Mouse (Mus musculus): Measurements from ENCODE around the gene Acot1. TPM values are rescaled to one million over a fixed set of nuclear protein-coding genes. Genes with fewer than 3 reads are reported as not detected.
"Not testable (repeated sequence)": the region's sequence is repeated elsewhere in the genome, so short reads cannot be mapped to it uniquely, and the experiment has no call there.

Gene Acot1
- polyA plus RNA-seq, 1 experiment from 2014 or later, result 267 TPM

DNA sequence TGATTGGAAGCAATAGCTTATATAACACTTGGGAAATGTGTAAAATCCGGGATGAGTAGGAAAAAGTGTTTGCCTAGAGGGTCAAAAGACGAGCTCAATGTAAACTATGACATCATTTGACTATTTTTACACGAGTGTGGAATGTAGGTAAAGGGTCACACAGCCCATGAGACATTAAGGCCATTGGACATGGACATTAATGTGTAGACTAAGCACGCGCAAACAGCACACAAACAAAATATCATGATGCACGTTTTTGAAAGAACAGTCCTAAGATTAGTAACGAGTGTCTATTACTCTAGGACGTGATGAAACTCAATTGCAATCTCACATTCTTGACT is 22.1 kb upstream of the Acot1 start:
- Histone ChIP-seq H3K4me3 (ENCODE audit: low read depth, low read length) (peak overlapping the region; percentile 61), H3K4me2 (replicated peaks; ENCODE audit: low read depth) (peak overlapping the region; percentile 72), H3K36me3 (ENCODE audit: control insufficient read depth, insufficient read depth) (peaks cover 5% of the 10 kb centered on the region; the same call in 1 of the 2 replicates), H3K27me3 (replicated peaks; ENCODE audit: control insufficient read depth, insufficient read depth, low read length) (no peaks in the 10 kb centered on the region), H3K9ac (ENCODE audit: low read depth, low read length) (peak overlapping the region; percentile 83; the same call in 1 of the 2 replicates), H3K27ac (ENCODE audit: low read depth, low read length) (peak overlapping the region; percentile 97), H3K9me3 (ENCODE audit: control insufficient read depth) (no peaks in the 10 kb centered on the region), H3K4me1 (replicated peaks; ENCODE audit: control insufficient read depth, insufficient read depth, low read length) (no peaks in the 10 kb centered on the region)
- no peak for TF ChIP-seq CTCF (IDR thresholded peaks at IDR 0.05; ENCODE audit: low read depth)
- peak; percentile 57 for ATAC-seq
- 12% methylated on average over 8 of the region's 8 CpGs for WGBS

DNA sequence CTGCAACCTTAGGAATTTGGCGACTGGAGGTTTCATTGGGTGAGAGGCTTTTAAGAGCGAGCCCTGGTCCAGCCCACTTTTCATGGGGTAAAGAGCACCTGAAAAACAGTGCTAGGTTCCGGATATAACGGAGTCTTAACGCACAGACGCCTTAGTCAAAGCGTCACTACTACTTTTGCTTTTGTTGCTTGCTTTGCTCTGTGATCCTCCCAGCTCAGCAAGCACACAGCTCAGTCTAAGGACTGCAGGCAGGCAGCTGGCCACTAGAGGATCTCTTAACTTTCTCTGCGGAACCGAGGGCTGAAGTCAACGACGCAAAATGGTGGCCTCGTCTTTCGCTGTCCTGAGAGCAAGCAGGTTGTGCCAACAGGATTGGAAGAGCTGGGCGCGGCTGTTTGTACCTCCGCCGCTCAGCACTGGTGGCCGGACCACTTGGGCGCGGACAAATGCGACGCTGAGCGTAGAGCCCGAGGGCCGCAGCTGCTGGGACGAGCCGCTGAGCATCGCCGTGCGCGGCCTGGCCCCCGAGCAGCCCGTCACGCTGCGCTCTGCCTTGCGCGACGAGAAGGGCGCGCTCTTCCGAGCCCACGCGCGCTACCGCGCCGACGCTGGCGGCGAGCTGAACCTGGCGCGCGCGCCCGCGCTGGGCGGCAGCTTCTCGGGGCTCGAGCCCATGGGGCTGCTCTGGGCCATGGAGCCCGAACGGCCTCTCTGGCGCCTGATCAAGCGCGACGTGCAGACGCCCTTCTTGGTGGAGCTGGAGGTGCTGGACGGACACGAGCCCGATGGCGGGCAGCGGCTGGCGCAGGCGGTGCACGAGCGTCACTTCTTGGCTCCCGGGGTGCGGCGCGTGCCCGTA is 21.5 kb upstream of the Acot1 start, which contains the start of gene Acot2:
Acot2 (plus strand) TSS at position 279 of the 859 bp plus-strand sequence.
- WGBS, result under 1% methylated on average over 80 of the region's 80 CpGs
- no peaks in the 10 kb centered on the region for H3K4me1 ChIP-seq (replicated peaks; ENCODE audit: control insufficient read depth, insufficient read depth, low read length)
- peak within 1 kb of the TSS; percentile 97 for H3K27ac ChIP-seq (ENCODE audit: low read depth, low read length)
- peak within 1 kb of the TSS; percentile 61 for H3K4me3 ChIP-seq (ENCODE audit: low read depth, low read length)
- H3K27me3 ChIP-seq (replicated peaks; ENCODE audit: control insufficient read depth, insufficient read depth, low read length), result no peaks in the 10 kb centered on the region
- peaks cover 5% of the 10 kb centered on the region; the same call in 1 of the 2 replicates for H3K36me3 ChIP-seq (ENCODE audit: control insufficient read depth, insufficient read depth)
- ATAC-seq, result peak; percentile 88
- H3K9me3 ChIP-seq (ENCODE audit: control insufficient read depth), result no peaks in the 10 kb centered on the region
- H3K4me2 ChIP-seq (replicated peaks; ENCODE audit: low read depth), result peak within 1 kb of the TSS; percentile 72
- peak; percentile 78 for TF ChIP-seq CTCF (IDR thresholded peaks at IDR 0.05; ENCODE audit: low read depth)
- H3K9ac ChIP-seq (ENCODE audit: low read depth, low read length), result peak within 1 kb of the TSS; percentile 83

DNA sequence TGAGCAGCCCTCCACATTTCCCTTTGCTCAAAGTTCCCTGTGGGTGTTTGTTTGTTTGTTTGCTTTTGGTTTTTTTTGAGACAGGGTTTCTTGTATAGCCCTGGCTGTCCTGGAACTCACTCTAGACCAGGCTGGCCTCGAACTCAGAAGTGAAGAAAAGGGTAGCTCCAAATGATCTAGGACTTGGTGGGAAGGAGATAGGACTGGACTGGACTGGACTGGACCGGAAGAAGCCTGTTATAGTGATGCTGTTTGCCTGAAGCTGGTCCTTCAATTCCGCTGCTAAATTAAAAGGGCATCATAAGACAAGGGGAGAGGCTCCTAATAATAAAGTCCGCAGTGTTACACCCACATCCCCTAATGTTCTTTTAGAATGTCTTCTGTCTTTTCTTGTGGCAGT is 20.8 kb upstream of the Acot1 start:
- peak overlapping the region; percentile 72 for H3K4me2 ChIP-seq (replicated peaks; ENCODE audit: low read depth)
- ATAC-seq, result peak; percentile 15; the same call in 1 of the 2 replicates
- H3K4me3 ChIP-seq (ENCODE audit: low read depth, low read length), result peak overlapping the region; percentile 61
- H3K9me3 ChIP-seq (ENCODE audit: control insufficient read depth), result no peaks in the 10 kb centered on the region
- peak overlapping the region; percentile 97 for H3K27ac ChIP-seq (ENCODE audit: low read depth, low read length)
- H3K36me3 ChIP-seq (ENCODE audit: control insufficient read depth, insufficient read depth), result peaks cover 5% of the 10 kb centered on the region; the same call in 1 of the 2 replicates
- H3K27me3 ChIP-seq (replicated peaks; ENCODE audit: control insufficient read depth, insufficient read depth, low read length), result no peaks in the 10 kb centered on the region
- no peaks in the 10 kb centered on the region for H3K4me1 ChIP-seq (replicated peaks; ENCODE audit: control insufficient read depth, insufficient read depth, low read length)
- no peak for TF ChIP-seq CTCF (IDR thresholded peaks at IDR 0.05; ENCODE audit: low read depth)
- H3K9ac ChIP-seq (ENCODE audit: low read depth, low read length), result peak overlapping the region; percentile 83
- WGBS, result 70% methylated on average over 4 of the region's 4 CpGs

DNA sequence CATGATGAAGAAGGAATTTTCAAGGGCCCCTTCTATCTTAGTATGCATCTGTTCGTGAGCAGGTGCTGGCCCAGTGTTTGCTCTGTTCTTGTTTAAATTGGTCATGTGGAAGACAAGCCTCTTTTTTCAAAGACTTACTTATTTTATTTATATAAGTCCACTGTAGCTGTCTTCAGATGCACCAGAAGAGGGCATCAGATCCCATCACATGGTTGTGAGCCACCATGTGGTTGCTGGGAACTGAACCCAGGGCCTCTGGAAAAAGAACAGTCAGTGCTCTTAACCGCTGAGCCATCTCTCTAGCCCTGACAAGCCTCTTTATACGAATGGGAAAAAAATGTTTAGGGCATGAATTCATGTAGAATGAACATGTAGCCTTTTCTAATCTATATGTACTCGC is 19.9 kb upstream of the Acot1 start:
- Histone ChIP-seq H3K9me3 (ENCODE audit: control insufficient read depth) (no peaks in the 10 kb centered on the region), H3K36me3 (ENCODE audit: control insufficient read depth, insufficient read depth) (peaks cover 5% of the 10 kb centered on the region; the same call in 1 of the 2 replicates), H3K9ac (ENCODE audit: low read depth, low read length) (no peak overlapping the region), H3K4me3 (ENCODE audit: low read depth, low read length) (0 out of 2 replicates have a peak overlapping the region, but pooled peaks have one; percentile 61), H3K27ac (ENCODE audit: low read depth, low read length) (no peak overlapping the region), H3K4me2 (replicated peaks; ENCODE audit: low read depth) (peak overlapping the region; percentile 72; the same call in 1 of the 2 replicates), H3K27me3 (replicated peaks; ENCODE audit: control insufficient read depth, insufficient read depth, low read length) (no peaks in the 10 kb centered on the region), H3K4me1 (replicated peaks; ENCODE audit: control insufficient read depth, insufficient read depth, low read length) (no peaks in the 10 kb centered on the region)
- TF ChIP-seq CTCF (IDR thresholded peaks at IDR 0.05; ENCODE audit: low read depth), result peak; percentile 53
- ATAC-seq, result no peak
- WGBS, result 88% methylated on average over 4 of the region's 4 CpGs

DNA sequence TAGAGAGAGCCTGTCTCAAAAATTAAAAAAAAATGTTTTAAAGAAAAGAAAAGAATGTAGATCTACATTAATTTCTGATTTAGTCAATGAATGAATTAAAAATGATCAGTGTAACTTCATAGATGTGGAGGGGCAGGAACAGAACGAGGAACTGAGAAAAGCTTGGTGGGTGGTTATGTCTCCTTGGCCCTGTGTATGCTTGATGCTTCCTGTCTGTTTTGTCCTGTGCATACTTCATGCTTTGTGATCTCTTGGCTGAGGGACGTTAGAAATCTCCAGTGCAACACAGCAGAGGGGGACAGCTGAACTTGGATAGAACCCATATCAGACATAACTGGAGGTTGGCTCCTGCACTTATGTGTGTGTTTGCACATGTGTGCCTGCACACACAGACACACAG is 12.1 kb upstream of the Acot1 start:
- no peak overlapping the region for H3K4me3 ChIP-seq (ENCODE audit: low read depth, low read length)
- H3K9ac ChIP-seq (ENCODE audit: low read depth, low read length), result no peak overlapping the region
- WGBS, result 70% methylated on average over 2 of the region's 2 CpGs
- H3K4me2 ChIP-seq (replicated peaks; ENCODE audit: low read depth), result no peak overlapping the region
- no peak for TF ChIP-seq CTCF (IDR thresholded peaks at IDR 0.05; ENCODE audit: low read depth)
- no peak for ATAC-seq
- H3K27me3 ChIP-seq (replicated peaks; ENCODE audit: control insufficient read depth, insufficient read depth, low read length), result no peaks in the 10 kb centered on the region
- H3K4me1 ChIP-seq (replicated peaks; ENCODE audit: control insufficient read depth, insufficient read depth, low read length), result no peaks in the 10 kb centered on the region
- H3K27ac ChIP-seq (ENCODE audit: low read depth, low read length), result no peak overlapping the region
- H3K36me3 ChIP-seq (ENCODE audit: control insufficient read depth, insufficient read depth), result no peaks in the 10 kb centered on the region
- H3K9me3 ChIP-seq (ENCODE audit: control insufficient read depth), result no peaks in the 10 kb centered on the region

DNA sequence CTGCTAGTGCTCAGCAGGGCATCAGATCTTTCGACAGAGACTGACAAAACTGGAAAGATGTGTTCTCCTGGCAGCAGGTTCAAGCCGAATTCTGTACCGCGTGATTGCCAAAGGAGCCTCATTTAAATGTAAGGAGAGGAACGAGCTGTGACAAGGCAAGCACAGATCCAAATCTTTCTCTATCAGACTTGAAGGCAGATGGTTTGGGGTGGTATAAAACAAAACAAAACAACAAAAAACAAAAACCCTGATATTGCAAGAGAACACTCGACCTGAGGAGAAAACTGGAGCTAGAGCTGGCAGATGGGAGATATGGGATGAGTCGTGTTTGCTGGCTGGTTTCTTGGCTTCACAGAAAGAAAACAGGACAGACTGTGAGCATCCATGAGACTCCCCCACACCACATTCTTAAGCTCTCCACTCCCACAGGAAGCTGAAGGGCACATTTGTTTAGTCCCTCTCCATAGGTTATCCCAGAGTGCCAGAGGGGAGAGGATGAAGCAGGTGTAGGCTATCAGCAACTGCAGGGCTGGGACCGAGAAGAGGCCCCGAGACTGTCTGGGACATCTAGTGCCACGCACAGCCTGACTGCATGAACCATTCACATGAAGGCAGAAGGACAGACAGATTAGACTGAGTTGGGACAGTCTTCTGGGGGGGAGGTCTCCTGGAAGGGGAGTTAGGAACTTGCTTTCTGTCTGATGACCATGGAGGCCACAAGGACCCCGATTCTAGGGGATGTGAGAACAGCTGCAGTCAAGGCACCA is 10.8 kb upstream of the Acot1 start:
- peak overlapping the region; percentile 77 for H3K27ac ChIP-seq (ENCODE audit: low read depth, low read length)
- H3K4me3 ChIP-seq (ENCODE audit: low read depth, low read length), result no peak overlapping the region
- no peaks in the 10 kb centered on the region for H3K27me3 ChIP-seq (replicated peaks; ENCODE audit: control insufficient read depth, insufficient read depth, low read length)
- no peak overlapping the region for H3K9ac ChIP-seq (ENCODE audit: low read depth, low read length)
- no peaks in the 10 kb centered on the region for H3K36me3 ChIP-seq (ENCODE audit: control insufficient read depth, insufficient read depth)
- peak; percentile 41 for ATAC-seq
- H3K4me2 ChIP-seq (replicated peaks; ENCODE audit: low read depth), result no peak overlapping the region
- 42% methylated on average over 11 of the region's 11 CpGs for WGBS
- no peaks in the 10 kb centered on the region for H3K4me1 ChIP-seq (replicated peaks; ENCODE audit: control insufficient read depth, insufficient read depth, low read length)
- no peaks in the 10 kb centered on the region for H3K9me3 ChIP-seq (ENCODE audit: control insufficient read depth)
- TF ChIP-seq CTCF (IDR thresholded peaks at IDR 0.05; ENCODE audit: low read depth), result no peak

DNA sequence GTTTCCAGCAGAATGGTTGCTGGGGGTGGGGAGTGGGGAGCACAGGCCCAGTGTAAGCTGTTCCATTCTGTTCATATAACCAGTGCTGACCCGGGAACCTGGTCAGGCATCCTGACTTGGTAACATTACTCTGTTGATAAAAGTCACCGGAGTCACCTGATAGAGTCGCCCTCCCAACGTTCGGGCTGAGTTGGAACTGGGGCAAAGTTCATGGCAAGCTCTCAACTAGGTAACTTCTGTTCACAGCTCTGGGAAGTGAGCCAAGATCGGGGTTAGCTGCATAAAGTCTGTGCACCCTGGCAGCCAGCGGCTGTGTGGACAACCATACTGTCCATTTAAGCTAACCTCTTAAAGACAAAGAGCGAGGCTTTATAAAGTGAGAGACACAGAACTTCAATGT is 10.1 kb upstream of the Acot1 start:
- ATAC-seq, result peak; percentile 87
- 30% methylated on average over 8 of the region's 8 CpGs for WGBS
- H3K4me2 ChIP-seq (replicated peaks; ENCODE audit: low read depth); H3K27me3 ChIP-seq (replicated peaks; ENCODE audit: control insufficient read depth, insufficient read depth, low read length); H3K9me3 ChIP-seq (ENCODE audit: control insufficient read depth); H3K4me3 ChIP-seq (ENCODE audit: low read depth, low read length); H3K36me3 ChIP-seq (ENCODE audit: control insufficient read depth, insufficient read depth); H3K9ac ChIP-seq (ENCODE audit: low read depth, low read length); H3K4me1 ChIP-seq (replicated peaks; ENCODE audit: control insufficient read depth, insufficient read depth, low read length): not testable (repeated sequence)
- peak overlapping the region; percentile 77 for H3K27ac ChIP-seq (ENCODE audit: low read depth, low read length)
